Mouse (Mus musculus): ENCODE results near the gene Trpv4.

The Trpv4 gene

DNA sequence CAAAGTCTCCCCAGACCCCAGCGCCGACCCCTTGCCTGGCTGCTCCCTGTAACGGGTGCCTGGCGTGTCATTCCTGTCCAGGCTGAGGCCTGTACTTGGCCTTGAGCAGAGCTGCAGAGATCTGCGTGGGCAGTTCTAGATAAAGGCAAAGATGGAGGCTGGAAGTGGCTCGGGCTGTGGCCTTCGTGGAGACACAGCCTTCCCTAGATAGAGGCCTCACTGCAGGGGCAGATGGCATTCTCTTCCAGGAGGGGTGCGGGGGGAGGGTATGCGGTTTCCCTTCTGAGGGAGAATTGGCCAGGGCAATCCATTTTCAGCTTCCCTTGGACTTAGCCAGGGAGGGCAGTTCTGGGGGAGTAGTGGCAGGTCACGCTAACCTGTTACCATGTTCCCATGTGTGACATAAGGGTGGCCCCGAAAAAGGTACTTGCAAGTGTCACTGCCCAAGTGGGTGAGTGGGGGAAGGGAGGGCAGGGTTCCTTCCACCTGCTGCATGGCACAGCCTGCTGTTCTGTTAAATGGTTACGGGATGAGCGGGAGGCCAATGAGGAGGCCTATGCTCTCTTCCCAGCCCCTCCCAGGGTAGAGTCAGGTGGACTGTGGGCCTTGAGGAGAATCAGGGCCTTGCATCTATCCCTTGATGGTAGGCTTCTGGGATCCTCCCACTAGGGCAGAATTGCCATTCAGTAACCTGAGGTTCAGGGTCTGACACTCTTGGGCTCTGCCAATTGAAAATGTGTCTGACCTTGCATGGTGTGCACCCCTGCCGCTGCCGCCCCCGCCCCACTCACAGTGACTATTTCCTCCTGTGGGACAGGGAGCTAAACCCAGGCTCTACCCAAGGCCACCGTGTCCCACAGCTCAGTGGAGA is 67.9 kb downstream of the Trpv4 start:
- no peak for DNase-seq (ENCODE audit: low spot score in 2 of 2)

GRCm38 (mm10) chr5:114589454-114589853 is 68.8 kb downstream of the Trpv4 start:
- DNase-seq (ENCODE audit: low spot score in 2 of 2): no peak

GRCm38 (mm10) chr5:114589026-114589425 is 69.2 kb downstream of the Trpv4 start:
- DNase-seq (ENCODE audit: low spot score in 2 of 2): no peak

DNA sequence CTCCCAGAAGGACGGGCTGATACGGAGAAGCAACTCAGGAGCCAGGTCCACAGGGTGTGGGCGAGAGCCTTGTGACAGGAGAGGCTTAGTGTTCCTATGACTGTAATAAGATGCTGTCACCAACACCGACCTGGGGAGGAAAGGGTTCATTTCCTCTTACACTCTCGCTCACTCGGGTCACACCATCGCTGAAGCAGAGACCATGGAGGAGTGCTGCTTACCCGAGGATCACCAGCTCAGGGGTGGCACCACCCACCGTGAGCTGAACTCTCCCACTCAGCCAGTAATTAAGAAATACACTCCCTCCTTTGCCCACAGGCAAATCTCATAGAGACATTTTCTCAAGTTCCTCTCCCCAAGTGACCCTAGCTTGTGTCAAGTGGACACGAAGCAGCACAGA is 69.8 kb downstream of the Trpv4 start:
- no peak for DNase-seq (ENCODE audit: low spot score in 2 of 2)

DNA sequence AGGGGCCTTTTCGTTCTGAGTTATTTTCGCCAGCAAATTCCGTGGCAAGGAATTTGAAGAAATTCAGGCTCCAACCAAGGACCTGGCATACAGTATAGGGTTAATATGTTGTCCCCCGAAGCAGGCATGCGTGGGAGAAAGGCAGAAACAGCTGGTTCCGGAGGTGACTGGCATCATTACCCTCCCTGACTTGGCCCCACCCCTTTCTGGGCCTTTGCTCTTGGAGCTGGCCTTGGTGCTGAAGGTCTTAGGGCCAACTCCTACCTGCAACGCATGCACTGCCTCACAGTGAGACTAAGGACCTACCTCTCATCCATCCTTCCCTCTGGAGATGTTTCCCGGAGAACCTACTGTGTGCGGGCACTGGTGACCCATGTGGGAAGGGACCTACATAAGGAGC is 70.3 kb downstream of the Trpv4 start:
- DNase-seq (ENCODE audit: low spot score in 2 of 2): no peak

DNA sequence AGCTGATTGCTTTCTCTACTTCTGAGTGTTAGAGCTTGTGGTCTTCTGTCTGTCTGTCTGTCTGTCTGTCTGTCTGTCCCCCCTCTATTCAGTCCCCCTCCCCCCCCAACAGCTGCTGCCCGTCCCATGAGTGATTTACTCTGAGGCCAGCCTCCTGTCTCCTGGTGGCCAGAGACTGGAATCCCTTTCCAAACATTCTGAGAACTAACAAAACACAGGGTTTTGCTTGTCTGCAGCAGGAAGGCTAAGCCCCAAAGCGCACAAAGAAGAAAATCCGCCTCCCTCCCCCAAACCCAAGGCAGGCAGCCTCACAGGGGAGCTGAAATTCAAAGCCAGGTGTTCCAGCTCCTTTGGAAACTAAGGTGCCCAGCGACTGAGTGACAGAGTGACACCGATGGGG is 72.5 kb downstream of the Trpv4 start:
- DNase-seq (ENCODE audit: low spot score in 2 of 2): no peak

GRCm38 (mm10) chr5:114584293-114585104 is 73.7 kb downstream of the Trpv4 start:
- DNase-seq (ENCODE audit: low spot score in 2 of 2): no peak

GRCm38 (mm10) chr5:114583490-114584175 is 74.6 kb downstream of the Trpv4 start:
- DNase-seq (ENCODE audit: low spot score in 2 of 2): no peak

DNA sequence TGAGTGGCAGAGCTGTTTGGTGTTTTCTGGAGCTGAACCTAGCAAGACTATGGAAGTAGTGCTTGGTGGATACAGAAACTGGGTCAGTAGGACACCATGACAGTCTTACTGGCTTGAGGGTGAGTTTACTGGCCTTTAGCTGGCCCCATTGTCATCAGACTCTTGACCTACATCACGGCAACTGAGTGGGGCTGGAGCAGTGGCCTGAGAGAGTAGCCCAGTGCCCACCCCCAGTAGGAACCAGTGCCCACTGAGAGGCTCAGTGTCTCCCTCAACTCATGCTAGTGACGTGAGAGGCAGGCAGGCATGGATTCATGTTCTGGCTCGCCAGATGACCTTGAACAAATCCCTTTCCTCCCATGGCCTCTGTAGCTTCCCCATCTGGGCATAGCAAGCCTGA is 75.2 kb downstream of the Trpv4 start:
- DNase-seq (ENCODE audit: low spot score in 2 of 2): no peak

DNA sequence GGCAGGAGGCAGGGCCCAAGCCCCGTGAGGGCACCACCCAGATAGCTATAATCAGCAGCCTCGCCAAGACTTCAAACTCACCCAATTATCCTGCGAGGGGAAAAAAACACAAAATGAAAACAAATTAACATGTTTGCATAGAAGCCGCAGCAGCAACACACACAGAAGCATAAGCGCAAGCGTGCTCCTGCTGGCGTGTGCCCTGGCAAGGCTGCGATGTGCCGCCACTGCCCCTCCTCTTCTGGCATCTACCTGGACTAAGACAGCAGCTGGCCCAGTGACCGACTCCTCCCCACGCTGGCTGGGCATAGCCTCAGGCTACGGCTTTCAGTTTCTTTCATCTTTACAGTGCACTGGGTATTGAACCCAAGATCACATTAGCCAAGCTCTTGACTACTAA is 76.7 kb downstream of the Trpv4 start:
- no peak for DNase-seq (ENCODE audit: low spot score in 2 of 2)

GRCm38 (mm10) chr5:114579714-114580357 is 78.4 kb downstream of the Trpv4 start:
- DNase-seq (ENCODE audit: low spot score in 2 of 2): peak in 1 of 2 experiments; percentile 46

DNA sequence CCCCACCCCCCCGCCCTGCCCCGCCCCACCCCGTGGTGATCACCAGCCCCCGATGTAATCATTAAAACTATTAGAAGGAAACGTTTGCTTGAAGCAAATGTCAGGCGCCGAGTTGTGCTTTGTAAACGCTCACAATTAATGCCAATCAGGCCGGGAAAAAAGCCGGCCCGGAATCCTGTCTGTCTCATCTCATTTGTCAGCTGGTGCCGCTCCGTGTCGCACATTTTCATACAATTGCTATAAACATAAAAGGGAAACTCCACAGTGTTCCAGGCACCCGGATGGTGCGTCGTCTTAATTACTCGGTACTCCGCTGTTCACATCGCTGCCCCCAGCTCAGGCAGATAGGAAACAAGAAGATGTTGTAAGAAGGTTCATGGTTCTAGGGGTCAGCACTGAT is 79.9 kb downstream of the Trpv4 start:
- DNase-seq (ENCODE audit: low spot score in 2 of 2): no peak

- DNase-seq (ENCODE audit: low spot score in 2 of 2): no peak
These were observed 82.1 kb downstream of the Trpv4 start for GRCm38 (mm10) chr5:114575986-114576605.

DNA sequence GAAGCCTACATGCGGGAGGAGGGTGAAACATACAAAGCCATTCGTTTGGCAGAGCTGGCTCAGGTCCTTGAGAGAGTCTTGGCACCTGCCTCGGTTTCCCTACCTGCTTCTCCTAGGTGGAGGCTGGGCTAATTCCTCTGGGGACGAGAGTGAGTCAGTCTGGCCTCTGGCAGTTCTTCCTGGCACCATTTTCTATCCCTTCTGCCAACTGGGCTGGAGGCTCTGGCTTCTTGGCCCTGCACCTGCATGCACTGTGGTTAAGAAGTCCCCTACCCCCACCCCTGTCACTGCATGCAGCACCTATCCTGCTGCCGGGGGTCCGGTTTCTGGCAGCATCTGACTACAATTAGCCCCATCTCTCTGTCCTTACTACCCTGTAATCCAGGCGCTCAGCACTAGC is 82.7 kb downstream of the Trpv4 start:
- DNase-seq (ENCODE audit: low spot score in 2 of 2): no peak

GRCm38 (mm10) chr5:114575010-114575409 is 83.2 kb downstream of the Trpv4 start:
- DNase-seq (ENCODE audit: low spot score in 2 of 2): no peak

GRCm38 (mm10) chr5:114573920-114574628 is 84.1 kb downstream of the Trpv4 start:
- no peak for DNase-seq (ENCODE audit: low spot score in 2 of 2)

GRCm38 (mm10) chr5:114572997-114573396 is 85.2 kb downstream of the Trpv4 start:
- no peak for DNase-seq (ENCODE audit: low spot score in 2 of 2)
